Mouse (Mus musculus) c-Kit-positive CD71-positive TER-119-negative erythroid progenitor cells, embryonic 14.5 days (primary cell): Measurements from ENCODE around the gene Tuft1.

Experiments
- DNase-seq: peaks from one replicate; pipeline ENCODE4 v3.0.0-alpha.2; 2013; ENCODE audit warnings: low read depth

The Tuft1 gene

GRCm38 (mm10) chr3:94595871-94596287 lies 62.8 kb downstream of the Tuft1 start:
- DNase-seq: no peak

DNA sequence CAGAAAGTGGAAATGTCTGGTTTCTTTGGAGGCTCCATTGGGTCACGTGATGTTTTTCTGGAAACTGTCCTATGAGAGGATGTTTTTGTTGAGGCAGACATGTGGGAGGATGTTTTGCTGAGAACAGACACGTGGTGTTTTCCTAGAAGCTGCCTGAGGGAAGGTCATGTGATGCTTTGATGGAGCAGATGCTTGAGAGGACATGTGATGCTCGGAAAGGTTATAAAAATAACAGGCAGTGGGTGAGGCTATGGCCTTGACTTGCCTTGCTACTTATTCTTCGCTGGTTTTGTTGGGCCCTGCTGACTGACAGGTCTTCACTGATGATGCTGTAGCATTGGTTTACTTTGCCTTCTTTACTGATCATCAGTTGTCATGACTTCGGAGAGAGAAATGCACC lies 67.6 kb downstream of the Tuft1 start:
- no peak for DNase-seq

- no peak for DNase-seq
Observed at GRCm38 (mm10) chr3:94587962-94588361, 70.7 kb downstream of the Tuft1 start.

- no peak for DNase-seq
Observed at GRCm38 (mm10) chr3:94582944-94583343, 75.7 kb downstream of the Tuft1 start.

- peak; percentile 78 for DNase-seq
Observed at GRCm38 (mm10) chr3:94582456-94582891, 76.2 kb downstream of the Tuft1 start, which contains the start of gene Snx27. Snx27 (minus strand) TSS chr3:94582716.

- DNase-seq: peak; percentile 21
Observed at GRCm38 (mm10) chr3:94581793-94582455, 76.7 kb downstream of the Tuft1 start.

DNA sequence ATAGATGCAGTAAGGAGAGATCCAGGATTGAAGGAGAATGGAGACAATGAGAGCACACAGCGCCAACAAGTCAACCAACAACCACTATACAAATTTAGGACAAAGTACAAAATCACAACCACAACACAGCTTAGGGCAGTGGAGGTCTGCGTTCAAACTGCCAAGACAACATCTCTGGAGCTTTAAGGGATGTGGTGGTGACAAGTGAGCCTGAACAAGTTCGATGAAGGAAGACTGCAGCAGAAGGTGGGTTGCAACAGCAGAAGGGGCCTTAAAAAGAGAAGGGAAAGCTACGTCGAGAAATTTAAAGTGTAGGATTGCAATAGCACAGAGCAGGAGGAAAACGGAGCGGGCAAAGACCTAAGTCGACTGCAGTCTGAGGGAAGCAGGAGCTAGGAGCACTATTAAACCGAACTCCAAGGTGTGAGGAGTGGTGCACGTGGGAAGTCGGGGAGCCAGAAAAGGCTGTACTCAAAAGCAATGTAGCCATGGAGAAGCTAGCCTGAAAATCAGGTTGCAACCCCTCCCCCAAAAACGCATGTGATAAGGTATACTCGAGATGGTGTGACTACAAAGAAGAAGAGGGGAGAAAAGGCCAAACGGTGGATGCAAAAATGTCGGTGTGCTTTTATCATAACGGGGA lies 77.4 kb downstream of the Tuft1 start:
- peak; percentile 11 for DNase-seq

GRCm38 (mm10) chr3:94574506-94574905 lies 84.2 kb downstream of the Tuft1 start:
- DNase-seq: no peak

GRCm38 (mm10) chr3:94567242-94567641 lies 91.4 kb downstream of the Tuft1 start:
- no peak for DNase-seq

GRCm38 (mm10) chr3:94565557-94565956 lies 93.1 kb downstream of the Tuft1 start:
- no peak for DNase-seq

DNA sequence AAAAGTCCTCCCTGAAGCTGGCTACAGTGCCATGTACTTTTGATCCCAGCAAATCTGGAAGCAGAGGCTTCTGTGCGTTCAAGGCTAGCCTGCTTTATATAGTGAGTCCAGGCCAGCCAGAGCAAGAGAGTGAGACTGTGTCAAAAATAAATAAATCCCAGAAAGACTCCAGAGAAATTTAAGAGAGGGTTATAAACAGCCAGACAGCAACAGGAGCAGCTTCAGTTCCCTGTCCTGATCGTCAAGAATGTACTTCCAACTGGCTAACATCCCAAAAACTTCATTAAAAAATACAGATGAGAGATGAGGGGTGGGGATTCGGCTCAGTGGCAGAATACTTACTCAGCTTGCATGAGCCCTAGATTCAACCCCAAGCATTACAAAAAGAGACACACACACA lies 93.5 kb downstream of the Tuft1 start:
- DNase-seq: no peak

DNA sequence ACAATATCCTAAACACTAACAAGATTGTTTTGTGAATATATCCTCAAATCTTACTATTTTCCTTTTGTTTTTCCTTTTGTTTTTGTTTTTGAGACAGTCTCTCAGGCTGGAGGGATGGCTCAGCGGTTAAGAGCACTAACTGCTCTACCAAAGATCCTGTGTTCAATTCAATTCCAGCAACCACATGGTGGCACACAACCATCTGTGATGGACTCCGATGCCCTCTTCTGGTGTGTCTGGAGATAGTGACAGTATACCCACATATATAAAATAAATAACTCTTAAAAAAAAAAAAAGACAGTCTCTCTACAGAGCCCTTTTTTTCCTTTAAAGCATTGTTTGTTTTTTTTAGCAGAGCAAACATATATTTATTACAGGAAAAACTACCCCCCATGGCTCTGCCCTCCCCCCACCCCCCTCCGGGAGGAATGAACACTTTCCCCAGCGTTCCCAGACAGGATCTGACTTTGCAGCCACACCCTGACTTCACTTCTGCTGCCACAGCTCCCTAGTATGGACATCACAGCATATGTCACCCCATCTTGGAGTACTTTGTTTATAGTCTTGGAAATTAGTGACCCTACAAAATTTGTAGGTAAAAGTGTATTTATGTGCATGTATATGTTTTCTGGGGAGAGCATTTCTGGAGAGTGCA lies 94.2 kb downstream of the Tuft1 start:
- DNase-seq: no peak

DNA sequence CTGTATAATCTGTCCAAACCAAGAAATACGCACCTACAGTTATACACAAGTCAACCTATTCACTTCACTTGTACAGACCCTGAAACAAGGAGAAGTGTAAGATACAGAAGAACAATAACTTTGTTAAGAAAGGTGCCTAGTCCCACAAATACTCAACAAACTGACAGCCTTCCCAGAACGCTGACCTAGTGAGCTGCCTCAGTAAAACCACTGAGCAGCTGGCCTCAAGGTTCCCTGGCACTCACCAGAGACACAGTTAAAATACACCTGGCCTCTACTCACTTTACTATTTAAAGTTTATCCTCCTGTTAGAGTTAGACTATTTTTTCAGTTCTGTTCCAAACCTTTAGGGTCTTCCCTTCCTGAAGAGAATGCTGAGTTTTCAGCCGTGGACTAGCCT lies 95.5 kb downstream of the Tuft1 start:
- DNase-seq: no peak
